Mouse (Mus musculus) midbrain, embryonic 14.5 days (tissue): ENCODE measurements at regions not wholly inside any gene's neighbourhood (a gene's known extent, or its start where the extent isn't known, plus 50 kb on each side); places are given as distances from the start of the nearest gene placed in this dataset.
A peak's percentile ranks its signal among the peaks of the same experiment; 100 is the strongest.

Source experiments
- ATAC-seq: fragments of 200-750 bp; cut with Nextera tagmentation; 2 replicates; pipeline ENCODE4 v1.8.0; 2017; ENCODE audit warnings: moderate number of reproducible peaks, moderate library complexity; ENCODE audit not compliant: low FRiP score, low TSS enrichment
- DNase-seq: peaks from one replicate; pipeline ENCODE4 v3.0.0-alpha.2; 2015
- H3K27ac ChIP-seq: fragments of 300-500 bp; sonication (generic); replicated peaks from 2 replicates; pipeline ENCODE4 v1.5.1; 2014; ENCODE audit warnings: mild to moderate bottlenecking, low read depth, low read length, moderate library complexity
- H3K27me3 ChIP-seq: fragments of 300-500 bp; sonication (generic); 2 replicates; pipeline ENCODE4 v1.6.1; 2014; ENCODE audit warnings: low read length, control low read depth, mixed read lengths; ENCODE audit not compliant: control insufficient read depth, insufficient read depth
- H3K36me3 ChIP-seq: fragments of 300-500 bp; sonication (generic); 2 replicates; pipeline ENCODE4 v1.6.1; 2014; ENCODE audit warnings: low read length, control low read depth; ENCODE audit not compliant: control insufficient read depth, insufficient read depth
- H3K4me1 ChIP-seq: fragments of 300-500 bp; sonication (generic); 2 replicates; pipeline ENCODE4 v1.6.1; 2014; ENCODE audit warnings: mild to moderate bottlenecking, antibody characterized with exemption, low read length, control low read depth; ENCODE audit not compliant: control insufficient read depth, insufficient read depth
- H3K4me2 ChIP-seq: fragments of 300-500 bp; sonication (generic); 2 replicates; pipeline ENCODE4 v1.6.1; 2014; ENCODE audit warnings: mild to moderate bottlenecking, low read length, moderate library complexity
- H3K4me3 ChIP-seq: fragments of 300-500 bp; sonication (generic); replicated peaks from 2 replicates; pipeline ENCODE4 v1.5.1; 2014; ENCODE audit warnings: low read depth, low read length
- H3K9ac ChIP-seq: fragments of 300-500 bp; sonication (generic); replicated peaks from 2 replicates; pipeline ENCODE4 v1.6.1; 2014; ENCODE audit warnings: mild to moderate bottlenecking, low read length, moderate library complexity
- H3K9me3 ChIP-seq: fragments of 300-500 bp; sonication (generic); 2 replicates; pipeline ENCODE4 v1.6.1; 2016; ENCODE audit warnings: low read length, control low read depth, mixed read lengths; ENCODE audit not compliant: control insufficient read depth
- WGBS: fragments of 180-500 bp; shearing (Covaris S2); extraction: QIAGEN DNeasy Blood & Tissue Kit; methylation state at CpG from one replicate; pipeline ENCODE4 v1.1.7; 2014; 5-methylcytosine and 5-hydroxymethylcytosine counted together

DNA sequence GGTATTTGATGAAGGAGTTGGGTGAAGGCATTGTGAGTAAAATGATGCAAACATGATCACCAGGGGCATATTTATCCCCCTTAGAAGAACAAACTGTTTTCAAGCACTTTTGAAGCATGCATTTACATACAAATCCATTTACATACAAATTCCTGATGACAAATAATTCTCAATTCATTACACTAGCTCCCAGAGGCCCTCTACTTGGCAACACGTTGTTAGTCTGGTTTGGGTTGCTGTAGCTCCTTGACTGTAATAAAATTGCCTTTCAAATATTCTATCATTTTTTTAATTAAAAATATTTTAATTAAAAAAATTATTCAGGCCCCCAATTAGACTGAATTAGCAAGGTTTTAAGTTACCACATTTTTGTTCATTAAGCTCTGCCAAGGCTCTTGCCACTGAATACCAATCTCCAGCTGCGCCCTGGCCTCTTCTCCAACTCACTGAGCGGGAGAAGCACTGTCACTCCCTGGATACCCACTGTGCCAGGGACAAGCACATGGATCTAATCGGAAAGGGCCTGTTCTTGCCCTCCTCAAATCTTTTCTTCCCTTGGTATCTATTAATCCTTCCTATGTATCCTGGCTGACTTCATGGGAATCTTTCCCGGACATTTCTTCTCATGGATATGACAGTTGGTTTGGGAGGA lies 147.1 kb upstream of the Pou3f4 start:
- DNase-seq: peak; percentile 16
- Histone ChIP-seq H3K27me3 (no peaks in the 10 kb centered on the region), H3K36me3 (no peaks in the 10 kb centered on the region), H3K4me2 (no peak overlapping the region), H3K9ac (no peak overlapping the region), H3K27ac (no peak overlapping the region), H3K9me3 (no peaks in the 10 kb centered on the region), H3K4me3 (no peak overlapping the region), H3K4me1 (no peaks in the 10 kb centered on the region)
- no peak for ATAC-seq
- WGBS: 70% methylated on average over 5 of the region's 5 CpGs

DNA sequence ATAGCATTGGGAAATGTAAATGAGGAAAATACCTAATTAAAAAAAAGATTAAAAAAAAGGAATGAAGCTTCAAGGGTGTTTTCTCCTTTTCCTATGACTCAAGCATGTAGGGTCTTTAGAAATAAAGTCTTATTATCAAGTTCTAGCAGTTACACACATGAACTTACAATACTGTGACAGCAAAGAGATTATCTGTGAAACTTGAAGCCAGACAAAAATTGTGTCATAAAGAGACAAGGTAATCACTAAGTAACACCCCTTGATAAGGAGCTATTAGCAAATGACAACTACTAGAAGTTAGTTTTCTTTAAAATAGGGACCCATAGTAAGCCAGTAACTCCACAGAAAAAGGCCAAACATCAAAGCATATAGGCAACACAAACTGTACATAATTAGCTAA lies 140.9 kb upstream of the Pou3f4 start:
- Histone ChIP-seq H3K4me3 (no peak overlapping the region), H3K4me1 (no peaks in the 10 kb centered on the region), H3K9ac (no peak overlapping the region), H3K9me3 (no peaks in the 10 kb centered on the region), H3K36me3 (no peaks in the 10 kb centered on the region), H3K4me2 (no peak overlapping the region), H3K27me3 (no peaks in the 10 kb centered on the region), H3K27ac (no peak overlapping the region)
- DNase-seq (no peak), ATAC-seq (no peak)

DNA sequence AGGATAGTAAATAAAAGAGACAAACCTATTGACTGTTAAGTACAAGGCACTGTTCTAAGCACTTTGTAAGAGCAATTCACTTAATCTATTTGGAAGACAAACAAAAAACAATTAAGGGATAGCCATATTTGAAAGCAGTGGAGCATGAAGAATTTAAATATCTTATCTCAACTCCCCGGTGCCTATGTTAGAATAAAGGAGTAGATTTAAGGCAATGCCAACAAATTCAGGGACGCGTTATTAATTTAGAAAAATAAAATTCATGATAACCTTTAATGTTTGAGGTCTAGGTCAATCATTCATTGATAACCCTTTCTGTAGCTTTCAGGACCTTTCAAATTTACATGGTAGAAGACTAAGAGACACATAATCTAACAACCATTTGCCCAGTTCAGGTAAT lies 135.5 kb upstream of the Pou3f4 start:
- no peak overlapping the region for H3K4me3 ChIP-seq
- no peaks in the 10 kb centered on the region for H3K9me3 ChIP-seq
- H3K27me3 ChIP-seq: no peaks in the 10 kb centered on the region
- ATAC-seq: no peak
- H3K36me3 ChIP-seq: no peaks in the 10 kb centered on the region
- H3K9ac ChIP-seq: no peak overlapping the region
- WGBS: 86% methylated on average over 3 of the region's 3 CpGs
- H3K4me1 ChIP-seq: no peaks in the 10 kb centered on the region
- DNase-seq: no peak
- no peak overlapping the region for H3K4me2 ChIP-seq
- H3K27ac ChIP-seq: no peak overlapping the region

DNA sequence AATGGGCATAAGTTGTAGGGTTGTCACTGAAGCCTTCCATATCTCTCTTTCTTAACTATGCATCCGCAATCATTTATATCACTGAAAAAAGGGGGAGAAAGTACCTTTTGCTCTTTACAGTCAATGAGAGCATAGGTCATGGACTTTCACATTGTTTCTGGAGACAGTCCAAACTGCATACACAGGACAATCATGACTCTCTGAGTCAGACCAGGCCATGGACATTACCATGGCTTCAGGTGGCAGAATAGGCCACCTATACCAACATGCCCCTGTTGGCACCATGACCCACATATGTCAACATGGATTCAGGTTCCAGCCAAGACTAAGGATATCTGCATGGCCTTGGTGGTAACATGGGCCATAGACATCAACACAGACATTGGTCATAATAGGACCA lies 133.5 kb upstream of the Pou3f4 start:
- no peak for ATAC-seq
- no peak overlapping the region for H3K27ac ChIP-seq
- WGBS: 100% methylated on average over 1 of the region's 1 CpGs
- H3K4me3 ChIP-seq: no peak overlapping the region
- H3K36me3 ChIP-seq: no peaks in the 10 kb centered on the region
- no peak overlapping the region for H3K9ac ChIP-seq
- H3K9me3 ChIP-seq: no peaks in the 10 kb centered on the region
- no peaks in the 10 kb centered on the region for H3K27me3 ChIP-seq
- H3K4me1 ChIP-seq: no peaks in the 10 kb centered on the region
- DNase-seq: no peak
- no peak overlapping the region for H3K4me2 ChIP-seq

DNA sequence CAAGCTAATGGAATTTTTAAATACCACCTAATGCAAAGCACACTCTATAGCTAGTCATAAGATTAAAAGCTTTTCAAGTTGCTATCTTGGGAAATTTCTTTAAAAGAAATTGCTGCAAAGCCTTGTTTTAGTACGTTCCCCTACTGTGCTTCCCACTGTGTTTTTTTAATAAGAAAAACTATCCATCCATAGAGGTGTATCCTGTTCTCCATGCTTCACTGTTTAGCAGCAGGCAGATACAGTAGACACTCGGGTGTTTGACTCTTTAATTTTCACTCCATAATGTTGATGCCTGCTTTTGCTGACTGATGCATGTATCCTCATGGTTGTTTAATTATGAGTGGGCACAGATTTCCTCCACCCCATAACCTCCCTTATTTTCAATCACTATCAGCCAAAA lies 113.6 kb upstream of the Pou3f4 start:
- H3K27ac ChIP-seq: no peak overlapping the region
- no peak for DNase-seq
- H3K4me3 ChIP-seq: no peak overlapping the region
- H3K9me3 ChIP-seq: no peaks in the 10 kb centered on the region
- no peak overlapping the region for H3K4me2 ChIP-seq
- no peak for ATAC-seq
- H3K9ac ChIP-seq: no peak overlapping the region
- H3K36me3 ChIP-seq: no peaks in the 10 kb centered on the region
- 35% methylated on average over 2 of the region's 2 CpGs for WGBS
- H3K27me3 ChIP-seq: no peaks in the 10 kb centered on the region
- H3K4me1 ChIP-seq: no peaks in the 10 kb centered on the region

DNA sequence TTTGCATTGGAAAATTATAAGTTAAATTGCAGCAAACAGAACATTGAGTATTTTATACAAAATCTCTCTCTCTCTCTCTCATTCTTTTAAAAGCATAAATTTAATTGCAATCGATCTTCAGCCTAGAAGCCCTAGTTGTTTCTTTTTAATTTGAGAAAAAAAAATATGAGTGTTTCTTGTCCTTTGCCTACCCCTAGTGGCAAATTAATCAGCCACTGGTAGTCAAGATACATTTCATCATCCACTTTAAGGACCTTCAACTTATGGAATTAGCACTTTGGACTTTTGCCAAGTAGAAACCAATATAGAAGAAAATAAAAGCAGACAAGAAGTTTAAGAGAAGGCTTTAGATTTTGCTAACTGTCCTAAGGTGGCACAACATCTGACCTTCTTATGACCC lies 99.9 kb upstream of the Pou3f4 start:
- 89% methylated on average over 1 of the region's 1 CpGs for WGBS
- H3K27me3 ChIP-seq: no peaks in the 10 kb centered on the region
- ATAC-seq: no peak

DNA sequence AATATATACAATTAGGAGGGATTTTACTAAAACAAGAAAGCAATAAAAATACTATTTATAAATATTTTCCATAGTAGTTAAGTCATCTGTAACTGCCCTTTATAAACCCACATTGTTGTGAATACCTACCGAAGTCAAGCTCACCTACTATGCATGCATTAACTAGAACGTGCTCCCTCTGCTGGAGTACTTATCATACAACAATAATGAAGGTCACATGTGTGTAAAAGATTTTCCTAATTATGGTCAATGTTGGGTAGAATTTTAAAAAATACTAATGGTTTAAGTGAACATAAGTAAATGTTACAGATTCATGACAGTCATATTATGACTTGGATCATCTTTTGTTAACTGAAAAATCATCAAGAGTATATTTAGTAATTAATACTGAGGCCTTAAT lies 50.0 kb upstream of the Pou3f4 start:
- Histone ChIP-seq H3K27ac (no peak overlapping the region), H3K4me3 (no peak overlapping the region), H3K27me3 (no peaks in the 10 kb centered on the region), H3K9ac (no peak overlapping the region), H3K4me1 (no peaks in the 10 kb centered on the region), H3K36me3 (no peaks in the 10 kb centered on the region), H3K4me2 (no peak overlapping the region), H3K9me3 (no peaks in the 10 kb centered on the region)
- DNase-seq (no peak), ATAC-seq (no peak)
- 58% methylated on average over 2 of the region's 2 CpGs for WGBS

More for the DNA sequence above, 99.9 kb upstream of the Pou3f4 start:
- H3K27ac ChIP-seq: no peak overlapping the region
- H3K4me2 ChIP-seq: no peak overlapping the region
- H3K36me3 ChIP-seq: no peaks in the 10 kb centered on the region
- no peak overlapping the region for H3K9ac ChIP-seq
- H3K4me1 ChIP-seq: no peaks in the 10 kb centered on the region
- no peak overlapping the region for H3K4me3 ChIP-seq
- no peak for DNase-seq
- no peaks in the 10 kb centered on the region for H3K9me3 ChIP-seq
